Mouse (Mus musculus) gastrocnemius, postnatal 10 days (tissue): Measurements from ENCODE around the gene Jagn1. TPM values are rescaled to one million over a fixed set of nuclear protein-coding genes. Genes with fewer than 3 reads are reported as not detected.

Experiments used
- DNase-seq: peaks from one replicate; pipeline ENCODE4 v3.0.0; 2021; ENCODE audit warnings: mixed read lengths
- microRNA-seq, 2 experiments: library from miRNA; unstranded; fragments of <30 nt; microRNA quantifications; one replicate each; pipeline ENCODE4 v1.2.0; 2021
- total RNA-seq, 2 experiments: library from RNA; stranded (reverse); gene quantifications; 2 replicates each; pipeline ENCODE4 v1.2.3; 2021

Gene Jagn1
- total RNA-seq, 2 experiments from 2014 or later, result 27.9 to 32.7 TPM

- DNase-seq, result no peak
Measured at GRCm38 (mm10) chr6:113473246-113473645, 30.9 kb downstream of the Jagn1 start.

DNA sequence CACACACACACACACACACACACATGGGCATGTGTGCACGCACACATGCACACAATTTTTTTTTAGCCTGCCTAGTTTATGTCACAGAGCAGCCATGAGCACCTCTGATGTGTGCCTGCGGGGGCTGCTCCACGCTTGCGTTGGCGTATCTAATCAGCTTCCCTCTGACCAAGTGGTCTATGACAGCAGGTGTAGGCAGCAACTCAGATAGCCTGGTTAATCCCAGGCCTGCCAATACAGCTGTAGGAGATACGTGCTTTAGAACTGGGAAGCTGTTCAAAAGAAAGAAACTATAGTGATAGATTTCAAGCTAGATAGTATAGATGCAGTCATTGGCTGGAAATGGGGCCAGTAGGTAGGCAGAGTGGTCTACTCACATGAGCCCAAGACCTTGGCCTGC is 31.3 kb downstream of the Jagn1 start:
- DNase-seq, result no peak

DNA sequence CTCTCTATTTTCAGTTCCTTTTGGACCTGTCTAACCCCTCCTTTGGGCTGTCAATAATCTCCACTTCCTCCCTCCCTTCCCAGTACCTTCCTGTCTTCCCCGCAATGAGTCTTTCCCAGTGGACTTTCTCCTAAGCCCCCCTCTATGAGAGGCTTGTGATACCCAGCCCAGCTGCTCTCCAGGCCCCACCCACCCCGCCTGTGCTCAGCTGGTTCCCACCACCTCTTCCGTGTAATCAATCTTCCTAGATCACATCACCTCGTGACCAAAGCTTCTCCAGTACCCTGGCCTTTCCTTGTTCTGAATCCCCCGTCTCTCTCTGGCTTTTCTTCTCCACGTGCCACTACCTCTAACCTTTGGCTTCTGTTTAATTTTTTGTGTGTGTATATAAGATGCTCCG is 35.0 kb downstream of the Jagn1 start:
- DNase-seq, result no peak

GRCm38 (mm10) chr6:113478906-113479305 is 36.5 kb downstream of the Jagn1 start:
- no peak for DNase-seq

DNA sequence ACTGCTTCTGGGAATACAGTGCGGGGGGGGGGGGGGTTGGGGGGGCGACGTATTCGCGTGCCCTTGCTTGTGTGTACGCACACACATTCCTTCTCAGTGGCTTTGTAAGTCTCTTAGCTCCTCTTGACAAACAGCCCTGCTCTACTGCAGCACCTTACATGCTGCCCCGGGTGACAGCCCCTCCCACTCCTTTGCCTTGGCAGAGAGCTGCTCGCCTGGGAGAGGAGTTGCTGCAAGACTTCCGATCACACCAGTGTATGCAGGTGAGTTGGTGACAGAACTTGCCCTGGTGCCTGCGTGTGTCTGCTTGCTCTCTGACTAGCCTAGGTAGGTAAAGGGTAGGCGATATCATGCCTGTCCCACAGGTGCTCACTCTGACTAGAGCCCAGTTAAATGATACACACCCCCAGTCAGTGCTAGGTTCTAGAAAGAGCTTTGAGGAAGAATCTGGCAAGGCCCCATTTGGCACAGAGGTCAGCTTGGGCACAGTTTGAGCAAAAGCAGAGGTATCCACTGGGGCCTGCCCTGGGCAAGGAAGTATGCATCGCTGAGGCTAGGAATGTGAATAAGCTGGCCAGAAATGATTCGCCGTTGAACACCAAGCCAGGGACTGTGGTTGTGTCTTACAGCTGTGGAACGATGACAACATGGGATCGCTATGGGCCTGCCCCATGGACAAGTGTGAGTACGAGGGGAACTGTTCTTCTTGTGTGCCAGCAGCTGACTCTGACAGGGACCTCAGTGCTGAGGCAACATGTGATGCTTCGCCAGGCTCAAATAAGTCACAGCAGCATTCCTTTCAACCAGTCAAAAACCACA is 38.4 kb downstream of the Jagn1 start:
- no peak for DNase-seq

GRCm38 (mm10) chr6:113482477-113483099 is 40.2 kb downstream of the Jagn1 start:
- peak; percentile 55 for DNase-seq

- peak; percentile 87 for DNase-seq
Measured at GRCm38 (mm10) chr6:113483100-113483615, 40.8 kb downstream of the Jagn1 start, which contains the start of gene Creld1. Creld1 (plus strand) TSS chr6:113483297.

DNA sequence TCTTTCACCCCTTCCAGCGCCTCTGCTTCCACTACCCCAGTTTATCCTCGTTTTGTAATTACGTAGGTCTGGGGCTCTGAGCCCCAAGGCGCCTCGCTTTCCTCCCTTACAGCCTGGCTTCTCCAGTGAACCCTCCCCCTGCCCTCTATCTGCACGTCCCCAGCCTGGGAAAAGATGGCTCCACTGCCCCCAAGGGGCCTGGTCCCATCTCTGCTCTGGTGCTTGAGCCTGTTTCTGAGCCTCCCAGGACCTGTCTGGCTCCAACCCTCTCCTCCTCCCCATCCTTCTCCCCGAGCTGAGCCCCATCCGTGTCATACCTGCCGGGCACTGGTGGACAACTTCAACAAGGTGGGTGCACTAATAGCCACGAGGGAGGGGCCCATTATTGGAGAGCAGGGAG is 41.4 kb downstream of the Jagn1 start:
- DNase-seq, result no peak

GRCm38 (mm10) chr6:113487125-113487576 is 44.8 kb downstream of the Jagn1 start:
- no peak for DNase-seq

DNA sequence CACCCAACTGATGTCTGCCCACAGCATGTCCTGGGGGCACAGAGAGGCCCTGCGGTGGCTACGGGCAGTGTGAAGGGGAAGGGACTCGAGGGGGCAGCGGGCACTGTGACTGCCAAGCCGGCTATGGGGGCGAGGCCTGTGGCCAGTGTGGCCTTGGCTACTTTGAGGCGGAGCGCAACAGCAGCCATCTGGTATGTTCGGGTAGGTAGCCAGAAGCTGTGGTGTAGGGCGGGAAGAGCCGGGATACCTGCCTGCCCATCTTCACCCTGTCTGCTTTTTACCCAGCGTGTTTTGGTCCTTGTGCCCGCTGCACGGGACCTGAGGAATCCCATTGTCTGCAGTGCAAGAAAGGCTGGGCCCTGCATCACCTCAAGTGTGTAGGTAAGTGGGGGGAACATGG is 47.0 kb downstream of the Jagn1 start:
- DNase-seq, result no peak

- DNase-seq, result no peak
Measured at GRCm38 (mm10) chr6:113492101-113492864, 49.9 kb downstream of the Jagn1 start.

DNA sequence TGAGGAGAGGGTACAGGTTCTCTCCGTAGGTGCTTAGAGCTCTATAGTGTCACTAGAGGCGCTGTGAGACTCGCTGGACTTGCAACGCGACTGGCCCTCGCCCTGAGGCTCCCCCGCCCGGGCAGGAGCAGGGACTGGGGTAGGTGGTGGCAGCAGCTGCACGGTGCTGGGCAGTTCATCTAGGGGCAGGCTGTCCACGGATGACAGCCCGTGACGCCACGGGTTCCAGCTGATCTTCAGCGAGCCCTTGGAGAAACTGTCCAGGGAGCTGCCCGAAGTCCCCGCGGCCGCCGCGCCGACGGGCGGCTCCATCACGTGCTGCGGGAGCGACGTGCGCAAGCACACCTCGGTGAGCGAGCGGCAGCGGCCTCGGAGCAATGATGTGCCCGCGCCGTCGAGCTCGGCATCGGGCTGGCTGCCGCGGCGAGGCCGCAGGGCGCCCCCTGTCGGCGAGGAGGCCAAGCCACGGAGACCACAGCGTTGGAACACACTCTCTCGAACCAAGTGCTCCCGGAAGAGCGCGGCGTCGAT is 52.0 kb downstream of the Jagn1 start:
- peak; percentile 86 for DNase-seq

GRCm38 (mm10) chr6:113495071-113495675 is 52.8 kb downstream of the Jagn1 start:
- peak; percentile 36 for DNase-seq

Small RNAs within 50 kb of the gene (microRNA-seq; reads per million reads assigned to microRNA genes)
- 0 reads per million in 2 experiments for gene Gm24387

Other genes starting within 250 kb of the Jagn1 start
- gene Lhfpl4, start 247.2 kb upstream of the Jagn1 start, total RNA-seq, result under 1 TPM; 0.75 to 0.81 TPM
- 10 to 100 TPM; 11.9 to 13.2 TPM for gene Mtmr14, start 204.7 kb upstream of the Jagn1 start, total RNA-seq
- under 1 TPM in 1 of 2 experiments, not detected in 1; 0.23 TPM for gene Cpne9, start 160.3 kb upstream of the Jagn1 start, total RNA-seq
- 10 to 100 TPM; 13.7 to 18.2 TPM for gene Brpf1, start 135.4 kb upstream of the Jagn1 start, total RNA-seq
- 1 to 10 TPM; 8.1 to 8.2 TPM for gene Ogg1, start 115.6 kb upstream of the Jagn1 start, total RNA-seq
- 10 to 100 TPM; 35.9 to 44.2 TPM for gene Camk1, start 98.6 kb upstream of the Jagn1 start, total RNA-seq
- 10 to 100 TPM; 18.8 to 21.7 TPM for gene Tada3, start 64.7 kb upstream of the Jagn1 start, total RNA-seq
- 10 to 100 TPM; 86.3 to 94.5 TPM for gene Arpc4, start 64.5 kb upstream of the Jagn1 start, total RNA-seq
- gene Ttll3, start 53.3 kb upstream of the Jagn1 start, total RNA-seq, result 1 to 10 TPM; 1.1 to 2.2 TPM
- gene Rpusd3, start 23.2 kb upstream of the Jagn1 start, total RNA-seq, result 10 to 100 TPM; 10.0 to 11.3 TPM
- 1 to 10 TPM; 3.9 to 6.4 TPM for gene Cidec, start 6.8 kb upstream of the Jagn1 start, total RNA-seq
- gene Il17re, start 15.9 kb downstream of the Jagn1 start, total RNA-seq, result under 1 TPM; 0.45 to 0.61 TPM
- 1 to 10 TPM; 5.9 to 9.1 TPM for gene Il17rc, start 28.9 kb downstream of the Jagn1 start, total RNA-seq
- 10 to 100 TPM; 33.8 to 39.8 TPM for gene Creld1, start 40.7 kb downstream of the Jagn1 start, total RNA-seq
- gene Prrt3, start 59.4 kb downstream of the Jagn1 start, total RNA-seq, result under 1 TPM; 0.20 to 0.23 TPM
- gene Emc3, start 89.1 kb downstream of the Jagn1 start, total RNA-seq, result 10 to 100 TPM; 52.1 to 55.1 TPM
- 1 to 10 TPM; 2.3 to 2.4 TPM for gene Fancd2, start 89.1 kb downstream of the Jagn1 start, total RNA-seq
- not detected for gene Fancd2os, start 158.1 kb downstream of the Jagn1 start, total RNA-seq
- 10 to 100 TPM; 64.2 to 66.3 TPM for gene Brk1, start 162.2 kb downstream of the Jagn1 start, total RNA-seq
- 10 to 100 TPM; 10.1 to 13.4 TPM for gene Vhl, start 181.4 kb downstream of the Jagn1 start, total RNA-seq
- 1 to 10 TPM; 6.3 to 7.2 TPM for gene Irak2, start 195.9 kb downstream of the Jagn1 start, total RNA-seq